Mouse (Mus musculus) heart, embryonic 15.5 days (tissue): ENCODE measurements around the gene Srl. TPM values are rescaled to one million over a fixed set of nuclear protein-coding genes. Genes with fewer than 3 reads are reported as not detected.
"Not testable (repeated sequence)": the region's sequence is repeated elsewhere in the genome, so short reads cannot be mapped to it uniquely, and the experiment has no call there.

Source experiments
- ATAC-seq: fragments of 200-750 bp; cut with Nextera tagmentation; replicated peaks from 2 replicates; pipeline ENCODE4 v1.8.0; 2017; ENCODE audit warnings: low read depth, moderate TSS enrichment; ENCODE audit not compliant: insufficient number of reproducible peaks, insufficient read depth, low FRiP score
- H3K27ac ChIP-seq: fragments of 300-500 bp; sonication (generic); 2 replicates; pipeline ENCODE4 v1.5.1; 2015; ENCODE audit warnings: mild to moderate bottlenecking, inconsistent platforms
- H3K27me3 ChIP-seq: fragments of 300-500 bp; sonication (generic); 2 replicates; pipeline ENCODE4 v1.6.1; 2015; ENCODE audit warnings: inconsistent platforms
- H3K36me3 ChIP-seq: fragments of 300-500 bp; sonication (generic); 2 replicates; pipeline ENCODE4 v1.6.1; 2015; ENCODE audit warnings: mild to moderate bottlenecking, inconsistent platforms
- H3K4me1 ChIP-seq: fragments of 300-500 bp; sonication (generic); replicated peaks from 2 replicates; pipeline ENCODE4 v1.6.1; 2015; ENCODE audit warnings: inconsistent platforms
- H3K4me2 ChIP-seq: fragments of 300-500 bp; sonication (generic); 2 replicates; pipeline ENCODE4 v1.6.1; 2015; ENCODE audit warnings: inconsistent platforms, mild to moderate bottlenecking, moderate library complexity
- H3K4me3 ChIP-seq: fragments of 300-500 bp; sonication (generic); 2 replicates; pipeline ENCODE4 v1.5.1; 2015; ENCODE audit warnings: mild to moderate bottlenecking, inconsistent platforms
- H3K9ac ChIP-seq: fragments of 300-500 bp; sonication (generic); 2 replicates; pipeline ENCODE4 v1.6.1; 2015; ENCODE audit warnings: mild to moderate bottlenecking, inconsistent platforms
- H3K9me3 ChIP-seq: fragments of 300-500 bp; sonication (generic); replicated peaks from 2 replicates; pipeline ENCODE4 v1.6.1; 2016; ENCODE audit warnings: inconsistent platforms
- WGBS: fragments of 180-500 bp; shearing (Covaris S2); methylation state at CpG from one replicate; pipeline ENCODE4 v1.1.7; 2015; ENCODE audit warnings: mixed read lengths; 5-methylcytosine and 5-hydroxymethylcytosine counted together
- polyA plus RNA-seq: library from polyadenylated mRNA; unstranded; fragments of >200 nt; fragmentation: Nextera tagmentation; extraction: Ambion mirVana; gene quantifications from 2 replicates; pipeline ENCODE4 v1.2.1, GENCODE M21; 2015

Gene Srl
- polyA plus RNA-seq, 1 experiment from 2014 or later, result 253 TPM

DNA sequence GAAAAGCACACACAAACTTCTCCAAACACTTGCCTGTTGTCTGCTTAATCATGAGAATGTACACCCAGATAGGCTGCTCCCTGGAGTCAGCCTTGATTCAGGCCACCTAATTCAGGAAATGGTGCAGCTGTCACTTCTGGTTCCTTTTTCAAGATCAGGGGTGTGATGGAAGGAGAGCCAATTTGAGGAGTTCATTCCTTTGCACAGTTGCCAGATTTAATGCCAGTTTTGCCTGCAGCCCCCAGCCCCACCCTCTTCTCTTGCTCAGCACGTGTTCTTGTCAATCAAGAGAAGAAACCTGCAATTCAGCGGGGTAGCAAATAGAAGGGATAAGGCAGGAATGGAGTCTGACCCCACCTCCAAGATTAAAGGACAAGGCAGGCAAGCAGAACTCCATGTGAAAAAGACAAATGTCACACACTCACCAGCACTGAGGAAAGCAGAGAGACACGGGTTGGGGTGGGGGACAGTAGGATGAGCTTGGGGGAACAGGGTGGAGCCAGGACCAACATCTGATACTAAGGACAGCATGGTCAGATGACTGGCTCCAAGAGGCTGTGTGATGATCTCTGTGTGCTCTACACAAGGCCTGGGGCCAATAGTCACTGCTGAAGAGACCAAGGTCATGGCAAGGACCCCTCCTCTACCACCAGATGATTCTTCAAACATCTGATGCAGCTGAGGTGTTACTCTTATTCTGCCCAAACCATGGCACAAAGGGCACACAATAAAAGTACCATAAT is 3.8 kb downstream of the Srl start:
- Histone ChIP-seq H3K4me3 (no peak overlapping the region), H3K9me3 (no peaks in the 10 kb centered on the region), H3K9ac (no peak overlapping the region), H3K4me2 (no peak overlapping the region), H3K36me3 (no peaks in the 10 kb centered on the region), H3K27ac (peak overlapping the region; percentile 18; the same call in 1 of the 2 replicates), H3K4me1 (peaks cover 18% of the 10 kb centered on the region), H3K27me3 (no peaks in the 10 kb centered on the region)
- WGBS, result 38% methylated on average over 3 of the region's 3 CpGs
- no peak for ATAC-seq

- WGBS, result 87% methylated on average over 12 of the region's 12 CpGs
- not testable (repeated sequence) for H3K27me3 ChIP-seq, H3K36me3 ChIP-seq, ATAC-seq, H3K4me2 ChIP-seq, H3K27ac ChIP-seq, H3K4me3 ChIP-seq, H3K9me3 ChIP-seq, H3K4me1 ChIP-seq, H3K9ac ChIP-seq
Observed at GRCm38 (mm10) chr16:4527373-4527772, 14.2 kb downstream of the Srl start.

- Histone ChIP-seq H3K36me3 (no peaks in the 10 kb centered on the region), H3K27ac (peak overlapping the region; percentile 97), H3K27me3 (no peaks in the 10 kb centered on the region), H3K4me2 (peak overlapping the region; percentile 53), H3K9me3 (0 out of 2 replicates have a peak, but pooled peaks cover 3% of the 10 kb centered on the region), H3K4me3 (peak overlapping the region; percentile 58), H3K9ac (peak overlapping the region; percentile 62), H3K4me1 (peaks cover 25% of the 10 kb centered on the region)
- WGBS, result 57% methylated on average over 7 of the region's 7 CpGs
- no peak for ATAC-seq
Observed at GRCm38 (mm10) chr16:4523313-4524004, 18.2 kb downstream of the Srl start.

DNA sequence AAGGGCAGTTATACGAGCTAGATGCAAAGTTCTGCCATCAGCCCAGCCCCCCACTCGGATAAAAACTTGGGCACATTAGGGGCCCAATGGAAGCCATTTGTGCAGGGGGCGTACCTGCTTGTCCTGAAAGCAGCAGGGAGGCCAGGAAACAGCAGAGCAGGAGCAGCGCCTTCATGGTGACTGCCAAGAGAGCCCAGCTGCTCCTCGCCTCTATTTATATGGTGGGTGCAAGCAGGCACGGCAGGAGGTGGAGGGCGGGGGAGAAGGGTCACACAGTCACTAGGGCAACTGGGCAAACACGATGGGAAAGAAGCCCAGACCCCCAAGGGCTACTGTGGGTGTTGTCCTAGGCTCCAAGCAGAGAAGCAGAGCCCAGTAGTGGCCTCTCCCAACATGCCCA is 18.7 kb downstream of the Srl start:
- H3K36me3 ChIP-seq, result no peaks in the 10 kb centered on the region
- ATAC-seq, result peak; percentile 16; the same call in 1 of the 2 replicates
- H3K4me1 ChIP-seq, result peaks cover 30% of the 10 kb centered on the region
- peak overlapping the region; percentile 62 for H3K9ac ChIP-seq
- no peaks in the 10 kb centered on the region for H3K27me3 ChIP-seq
- H3K4me3 ChIP-seq, result peak overlapping the region; percentile 58
- 43% methylated on average over 8 of the region's 8 CpGs for WGBS
- 0 out of 2 replicates have a peak, but pooled peaks cover 3% of the 10 kb centered on the region for H3K9me3 ChIP-seq
- H3K4me2 ChIP-seq, result peak overlapping the region; percentile 53
- peak overlapping the region; percentile 97 for H3K27ac ChIP-seq

DNA sequence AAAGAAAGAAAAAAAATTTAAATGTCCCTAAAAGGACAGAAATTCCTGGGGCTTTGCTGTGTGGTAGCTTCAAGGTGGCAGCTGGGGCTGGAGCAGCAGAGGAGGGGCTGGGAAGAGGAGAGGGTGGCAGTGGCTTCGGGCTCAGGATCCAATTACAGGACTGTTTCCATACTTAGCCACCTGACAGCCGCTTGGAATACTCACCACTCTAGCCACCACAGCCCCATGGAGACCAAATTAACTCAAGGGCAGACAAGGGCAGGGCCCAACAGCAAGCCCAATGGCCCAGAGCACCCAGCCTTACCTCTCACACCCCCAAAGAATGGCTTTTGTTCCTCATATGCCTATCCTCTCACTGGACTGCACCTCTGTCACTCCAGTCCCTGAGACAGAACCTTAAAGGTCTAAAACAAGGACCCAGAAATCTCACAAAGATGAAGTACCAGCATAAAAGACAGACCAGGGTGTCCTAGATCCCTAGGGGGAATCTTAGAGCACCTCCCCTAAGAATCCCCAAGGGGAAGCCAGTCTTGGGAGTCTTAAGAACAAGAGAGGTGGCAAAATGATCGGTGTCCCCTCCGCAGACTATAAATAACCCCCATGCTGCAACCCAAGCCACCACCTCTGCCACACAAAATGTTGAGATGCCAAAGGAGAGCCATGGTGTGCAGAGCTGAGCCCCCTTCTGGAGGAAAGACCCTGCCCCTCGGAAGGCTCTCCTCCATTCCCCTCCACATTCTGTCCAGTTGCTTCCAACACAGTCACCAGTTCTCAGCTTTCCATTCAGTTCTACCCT is 19.7 kb downstream of the Srl start:
- Histone ChIP-seq H3K9me3 (no peaks in the 10 kb centered on the region), H3K36me3 (no peaks in the 10 kb centered on the region), H3K27me3 (no peaks in the 10 kb centered on the region), H3K4me2 (peak overlapping the region; percentile 61), H3K4me3 (peak overlapping the region; percentile 58), H3K27ac (peak overlapping the region; percentile 97), H3K9ac (peak overlapping the region; percentile 62), H3K4me1 (peaks cover 34% of the 10 kb centered on the region)
- ATAC-seq, result peak; percentile 93
- WGBS, result 52% methylated on average over 5 of the region's 5 CpGs

- 29% methylated on average over 4 of the region's 4 CpGs for WGBS
- ATAC-seq, result no peak
- Histone ChIP-seq H3K4me2 (peak overlapping the region; percentile 61), H3K4me1 (peaks cover 37% of the 10 kb centered on the region), H3K27me3 (no peaks in the 10 kb centered on the region), H3K27ac (peak overlapping the region; percentile 97), H3K4me3 (peak overlapping the region; percentile 58), H3K36me3 (no peaks in the 10 kb centered on the region), H3K9ac (peak overlapping the region; percentile 61), H3K9me3 (no peaks in the 10 kb centered on the region)
Observed at GRCm38 (mm10) chr16:4521074-4521667, 20.4 kb downstream of the Srl start.

DNA sequence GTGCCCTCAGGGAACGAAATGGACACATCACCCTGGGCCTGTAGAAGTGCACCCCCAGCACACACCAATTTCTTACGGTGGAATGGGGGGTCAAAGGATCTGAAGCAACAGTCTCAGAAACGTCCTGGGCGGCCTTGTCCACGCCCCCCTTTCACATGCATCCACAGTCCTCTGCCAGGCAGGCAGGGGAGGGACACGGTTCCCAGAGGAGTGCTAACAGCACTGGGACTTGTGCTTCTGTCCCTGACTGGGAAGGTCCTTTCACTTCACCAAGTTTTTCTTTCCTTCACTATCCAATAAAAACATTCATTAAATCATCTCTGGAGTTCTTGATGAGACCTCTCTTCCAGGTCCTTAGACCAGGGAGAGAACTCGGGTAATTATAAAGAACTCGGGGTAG is 20.9 kb downstream of the Srl start:
- Histone ChIP-seq H3K27ac (peak overlapping the region; percentile 97), H3K9me3 (no peaks in the 10 kb centered on the region), H3K4me2 (peak overlapping the region; percentile 61), H3K36me3 (no peaks in the 10 kb centered on the region), H3K9ac (peak overlapping the region; percentile 61), H3K4me1 (peaks cover 42% of the 10 kb centered on the region), H3K27me3 (no peaks in the 10 kb centered on the region), H3K4me3 (peak overlapping the region; percentile 58)
- WGBS, result 48% methylated on average over 8 of the region's 8 CpGs
- no peak for ATAC-seq

DNA sequence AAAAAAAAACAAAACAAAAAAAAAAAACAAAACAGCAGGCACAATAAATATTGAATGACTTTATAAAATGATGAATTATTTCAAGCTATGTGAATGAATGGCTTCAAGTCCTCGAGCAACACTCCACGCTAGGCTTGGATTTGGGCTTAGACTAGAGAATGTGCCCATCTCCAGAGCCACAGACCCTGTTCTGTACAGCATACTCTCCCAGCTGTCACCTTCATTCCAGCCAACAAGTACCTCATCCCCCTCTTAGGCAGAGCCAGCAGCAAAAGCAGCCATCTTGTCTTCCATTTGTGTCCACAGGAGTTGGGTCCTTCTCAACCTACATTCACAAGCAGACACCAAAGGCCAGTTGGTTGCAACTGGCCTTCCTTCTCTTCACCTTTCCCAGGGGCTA is 21.8 kb downstream of the Srl start:
- no peak for ATAC-seq
- H3K27ac ChIP-seq, result peak overlapping the region; percentile 97

GRCm38 (mm10) chr16:4519157-4519556 is 22.5 kb downstream of the Srl start:
- H3K4me1 ChIP-seq, result peaks cover 54% of the 10 kb centered on the region
- peak overlapping the region; percentile 8; the same call in 1 of the 2 replicates for H3K4me3 ChIP-seq
- H3K9me3 ChIP-seq, result no peaks in the 10 kb centered on the region
- WGBS, result 59% methylated on average over 4 of the region's 4 CpGs
- no peaks in the 10 kb centered on the region for H3K27me3 ChIP-seq
- no peak for ATAC-seq
- peak overlapping the region; percentile 61 for H3K4me2 ChIP-seq
- no peaks in the 10 kb centered on the region for H3K36me3 ChIP-seq
- H3K9ac ChIP-seq, result 0 out of 2 replicates have a peak overlapping the region, but pooled peaks have one; percentile 37
- peak overlapping the region; percentile 50 for H3K27ac ChIP-seq

More for the DNA sequence above, 21.8 kb downstream of the Srl start:
- peak overlapping the region; percentile 61; the same call in 1 of the 2 replicates for H3K9ac ChIP-seq
- H3K27me3 ChIP-seq, result no peaks in the 10 kb centered on the region
- WGBS, result 86% methylated on average over 2 of the region's 2 CpGs
- H3K9me3 ChIP-seq, result no peaks in the 10 kb centered on the region
- H3K4me2 ChIP-seq, result peak overlapping the region; percentile 61
- H3K4me3 ChIP-seq, result peak overlapping the region; percentile 58
- H3K36me3 ChIP-seq, result no peaks in the 10 kb centered on the region
- H3K4me1 ChIP-seq, result peaks cover 49% of the 10 kb centered on the region

- ATAC-seq, result no peak
- no peaks in the 10 kb centered on the region for H3K9me3 ChIP-seq
- no peaks in the 10 kb centered on the region for H3K36me3 ChIP-seq
- no peaks in the 10 kb centered on the region for H3K27me3 ChIP-seq
- peak overlapping the region; percentile 50; the same call in 1 of the 2 replicates for H3K27ac ChIP-seq
- H3K4me1 ChIP-seq, result peaks cover 59% of the 10 kb centered on the region
- no peak overlapping the region for H3K9ac ChIP-seq
- 37% methylated on average over 2 of the region's 2 CpGs for WGBS
- peak overlapping the region; percentile 61; the same call in 1 of the 2 replicates for H3K4me2 ChIP-seq
- H3K4me3 ChIP-seq, result no peak overlapping the region
Observed at GRCm38 (mm10) chr16:4517906-4518305, 23.7 kb downstream of the Srl start.
